Mouse (Mus musculus): ENCODE measurements around the gene Fbxw4.
"Not testable (repeated sequence)": the region's sequence is repeated elsewhere in the genome, so short reads cannot be mapped to it uniquely, and the experiment has no call there.

Gene Fbxw4

DNA sequence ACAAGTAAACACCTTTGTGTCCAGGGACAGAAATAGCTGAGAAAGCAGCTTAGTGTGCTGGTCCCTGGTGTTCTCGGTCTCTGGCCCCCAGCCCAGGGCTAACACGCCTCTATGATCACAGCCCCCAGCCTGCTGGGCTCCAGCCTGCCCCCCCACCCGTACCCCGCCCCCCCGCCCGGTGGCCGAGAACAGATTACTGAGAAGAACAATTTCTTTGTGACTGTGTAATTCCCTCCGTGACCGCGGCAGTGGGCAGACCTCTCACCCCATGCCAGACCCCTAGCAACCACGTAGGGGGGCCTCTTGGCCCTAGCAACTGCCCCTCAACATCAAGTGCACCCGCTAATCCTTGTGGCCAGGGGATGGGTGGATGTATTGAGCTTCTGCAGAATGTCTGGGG lies 79.9 kb downstream of the Fbxw4 start:
- DNase-seq (ENCODE audit: low read depth, low spot score): no peak

DNA sequence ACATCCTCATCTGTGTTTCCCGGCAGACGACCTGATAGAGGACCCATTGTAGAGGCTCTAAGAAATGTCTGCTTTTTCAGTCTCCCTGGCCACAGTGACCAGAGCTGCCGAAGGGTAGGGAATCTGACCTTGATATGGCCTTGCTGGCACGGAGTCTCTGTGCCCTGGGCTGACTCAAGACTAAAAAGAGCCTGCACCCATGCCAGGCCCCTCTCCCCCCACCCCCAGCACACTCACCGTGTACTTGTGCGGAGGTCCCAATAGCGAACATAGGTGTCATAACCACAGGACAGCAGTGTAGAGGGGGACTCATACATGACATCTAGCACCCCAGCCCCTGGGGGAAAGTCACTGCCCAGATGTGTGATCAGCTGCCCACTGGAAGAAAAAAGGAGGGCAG lies 80.7 kb downstream of the Fbxw4 start:
- DNase-seq (ENCODE audit: low read depth, low spot score): no peak

- peak; percentile 45 for DNase-seq (ENCODE audit: low read depth, low spot score)
Measured at GRCm38 (mm10) chr19:45578976-45579375, 81.1 kb downstream of the Fbxw4 start.

DNA sequence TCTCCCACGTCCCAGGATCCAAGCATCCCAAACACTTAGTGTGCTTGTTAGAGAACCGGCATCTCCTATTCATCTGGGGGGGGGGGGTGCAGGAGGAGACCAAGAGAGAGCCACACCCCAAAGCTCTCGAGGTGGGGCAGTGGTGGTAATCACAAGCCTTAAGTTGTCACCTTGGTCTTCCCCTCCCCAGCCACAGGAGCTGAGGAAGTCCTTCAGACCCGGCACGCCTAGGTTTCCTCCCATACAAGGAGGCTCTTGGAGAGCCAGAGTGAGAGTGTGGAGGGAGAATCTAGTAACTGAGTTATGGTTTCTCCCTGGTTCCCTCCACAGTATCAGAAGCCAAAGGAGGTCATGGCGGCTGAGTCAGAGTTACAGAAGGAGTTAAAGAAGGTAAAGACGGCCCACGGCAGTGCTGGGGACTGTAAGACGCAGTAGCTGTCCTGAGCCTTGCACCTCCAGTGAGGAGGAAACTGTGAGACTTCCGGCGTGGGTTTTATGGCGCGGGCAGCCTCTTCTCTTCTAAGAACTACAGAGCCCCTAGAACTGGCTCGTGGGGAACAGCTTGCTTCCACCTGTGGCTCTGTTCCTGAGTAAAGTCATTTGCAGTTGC lies 82.9 kb downstream of the Fbxw4 start:
- DNase-seq (ENCODE audit: low read depth, low spot score): no peak

DNA sequence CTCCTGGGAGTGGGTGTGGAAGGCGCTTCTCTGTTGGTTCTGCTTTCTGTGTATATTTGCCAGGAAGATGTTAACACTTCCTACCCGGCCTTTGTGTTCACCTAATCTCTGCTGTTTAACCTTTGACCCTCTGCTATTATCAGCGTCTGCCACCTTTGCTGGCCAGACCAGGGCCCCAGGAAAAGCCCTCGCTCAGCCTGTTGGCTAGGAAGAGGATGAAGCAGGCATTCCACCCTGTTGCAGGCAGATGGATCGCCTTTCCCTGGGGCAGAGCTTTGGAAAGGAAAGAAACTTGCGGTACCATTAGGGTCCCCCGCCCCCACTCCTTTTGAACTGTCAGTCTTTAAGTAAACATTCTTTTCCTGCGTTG lies 84.5 kb downstream of the Fbxw4 start:
- no peak for DNase-seq (ENCODE audit: low read depth, low spot score)

DNA sequence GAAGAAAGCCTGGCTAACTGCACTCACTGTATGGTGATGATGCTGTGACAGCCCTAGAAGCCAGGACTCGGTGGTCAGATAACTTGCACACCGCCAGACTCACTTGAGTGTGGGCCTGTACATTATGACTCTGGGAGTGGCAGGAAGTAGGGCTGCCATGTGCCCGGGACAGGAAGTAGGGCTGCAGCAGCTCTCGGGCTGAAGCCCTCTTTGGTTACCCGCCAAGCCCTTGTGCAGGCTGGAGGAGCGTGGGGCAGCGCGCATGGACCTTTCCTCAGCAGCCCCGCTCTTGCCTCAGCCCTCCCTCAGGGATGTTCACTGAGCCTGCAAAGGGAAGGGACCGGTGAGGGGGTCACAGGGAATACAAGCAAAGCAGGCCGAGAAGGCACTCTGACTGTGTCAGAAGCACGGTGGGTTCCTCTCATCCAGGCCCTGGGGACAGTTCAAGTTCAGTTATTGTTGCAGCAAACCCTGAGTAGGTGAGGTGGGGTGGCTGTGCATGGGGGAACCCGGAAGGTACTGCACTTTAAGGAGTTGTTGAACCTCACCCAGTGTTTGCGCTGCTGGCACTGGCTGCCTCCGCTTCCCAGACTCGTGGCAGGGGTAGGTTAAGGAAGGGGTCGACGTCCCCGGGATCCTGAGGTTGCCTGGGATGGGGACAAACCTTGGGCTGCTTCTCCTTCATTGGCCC lies 85.0 kb downstream of the Fbxw4 start:
- DNase-seq (ENCODE audit: low read depth, low spot score): no peak

- DNase-seq (ENCODE audit: low read depth, low spot score): no peak
Measured at GRCm38 (mm10) chr19:45574339-45574898, 85.7 kb downstream of the Fbxw4 start.

- DNase-seq (ENCODE audit: low read depth, low spot score): peak; percentile 62
Measured at GRCm38 (mm10) chr19:45573861-45574267, 86.2 kb downstream of the Fbxw4 start.

- no peak for DNase-seq (ENCODE audit: low read depth, low spot score)
Measured at GRCm38 (mm10) chr19:45573033-45573432, 87.1 kb downstream of the Fbxw4 start.

- no peak for DNase-seq (ENCODE audit: low read depth, low spot score)
Measured at GRCm38 (mm10) chr19:45567367-45567766, 92.7 kb downstream of the Fbxw4 start.

DNA sequence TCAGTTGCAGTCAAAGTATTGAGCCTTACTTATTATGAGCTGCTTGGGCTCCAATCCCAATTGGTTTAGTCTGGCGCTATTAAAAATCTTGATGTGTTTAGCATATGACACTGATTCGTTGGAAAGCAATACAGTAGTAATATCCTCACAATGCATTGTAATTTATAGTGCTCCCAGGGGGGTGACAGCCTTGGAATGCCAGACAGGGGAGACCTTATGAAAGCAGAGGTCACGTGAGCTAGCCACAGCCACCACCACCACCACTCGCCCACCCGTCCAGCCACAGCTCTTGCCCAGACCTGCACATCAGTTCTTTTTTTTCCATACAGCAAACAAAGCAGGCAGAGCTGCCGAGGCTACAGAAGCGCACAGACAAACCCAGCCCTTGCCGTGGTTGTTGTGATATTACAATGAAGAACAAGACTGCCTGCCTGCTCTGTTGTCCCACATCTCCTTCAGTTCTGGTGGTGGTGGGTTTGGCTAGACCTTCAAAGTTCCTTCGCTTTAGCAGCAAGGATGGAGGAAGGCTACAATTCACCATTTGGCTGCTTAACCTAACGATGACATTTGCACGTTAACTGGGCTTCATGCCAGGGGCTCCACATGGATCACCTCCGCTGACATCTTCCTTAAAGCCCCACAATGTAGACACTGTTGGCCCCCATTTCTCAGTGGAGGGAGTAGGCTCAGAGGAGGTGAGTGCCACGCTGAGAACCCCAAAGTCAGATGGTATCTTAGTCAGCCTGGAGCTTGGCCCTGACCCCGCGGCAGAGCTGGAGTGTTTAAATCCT lies 94.0 kb downstream of the Fbxw4 start:
- DNase-seq (ENCODE audit: low read depth, low spot score): no peak

DNA sequence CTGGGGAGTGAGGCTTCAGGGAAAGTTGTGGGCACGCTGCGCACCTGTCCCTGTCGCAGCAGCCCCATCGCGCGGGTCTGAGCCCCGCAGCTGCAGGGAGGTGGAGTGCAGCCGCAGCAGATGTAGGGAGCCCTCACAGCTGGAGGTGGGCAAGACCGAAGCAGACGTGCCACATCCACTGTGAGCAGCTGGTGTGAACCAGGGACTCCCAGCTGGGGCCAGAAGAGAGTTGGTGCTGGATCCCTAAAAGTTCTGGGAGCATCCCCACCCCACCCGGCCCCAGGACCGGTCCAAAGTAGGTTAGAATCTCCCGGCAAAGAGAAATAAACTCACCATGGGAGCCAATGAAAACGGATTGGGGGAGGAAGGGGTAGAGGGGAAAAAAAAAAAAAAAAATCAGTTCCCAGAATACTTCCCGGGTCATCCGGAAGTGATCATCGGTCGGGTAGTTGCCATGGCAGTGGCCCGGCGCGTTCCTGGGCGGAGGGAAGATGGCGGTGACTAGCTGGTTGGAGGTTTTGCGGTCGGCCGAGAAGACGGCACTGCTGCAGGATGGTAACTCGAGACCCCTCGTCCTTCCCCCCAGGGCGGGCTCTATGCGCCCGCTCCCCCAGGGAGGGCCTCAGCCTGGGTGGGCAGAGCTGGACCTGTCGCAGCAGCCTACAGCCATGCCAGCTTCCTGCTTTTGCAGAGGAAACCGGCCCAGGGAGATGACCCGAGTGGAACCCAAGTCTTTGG lies 99.8 kb downstream of the Fbxw4 start, which contains the start of the genes Poll and Gm17018:
Gene Poll (minus strand): TSS at position 379 of the 738 bp plus-strand sequence.
Gene Gm17018 (plus strand): TSS at position 463 of the 738 bp plus-strand sequence.
- peak; percentile 77 for DNase-seq (ENCODE audit: low read depth, low spot score)

GRCm38 (mm10) chr19:45554136-45554535 lies 106.0 kb downstream of the Fbxw4 start:
- no peak for DNase-seq (ENCODE audit: low read depth, low spot score)

GRCm38 (mm10) chr19:45552187-45552586 lies 107.9 kb downstream of the Fbxw4 start:
- DNase-seq (ENCODE audit: low read depth, low spot score): no peak

DNA sequence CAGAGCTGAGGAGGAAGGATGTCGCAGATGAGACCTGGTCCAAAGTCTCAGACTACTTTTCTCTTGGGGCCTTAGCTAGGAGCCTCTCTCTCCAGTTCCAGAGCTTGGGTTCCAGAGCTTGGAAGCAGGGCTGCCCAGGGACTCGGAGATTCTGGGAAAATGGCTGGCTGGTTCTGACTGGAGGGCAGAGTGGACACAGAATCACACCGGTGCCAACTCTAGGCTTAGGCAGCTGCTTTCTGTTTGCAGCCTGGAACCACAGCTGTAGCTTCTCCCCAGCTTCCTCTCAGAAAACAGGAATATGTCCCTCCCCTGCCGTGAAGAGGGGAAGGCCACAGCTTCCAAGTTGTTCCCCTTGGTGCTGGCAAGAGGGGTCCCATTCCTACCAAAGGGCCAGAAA lies 110.2 kb downstream of the Fbxw4 start:
- DNase-seq (ENCODE audit: low read depth, low spot score): no peak

DNA sequence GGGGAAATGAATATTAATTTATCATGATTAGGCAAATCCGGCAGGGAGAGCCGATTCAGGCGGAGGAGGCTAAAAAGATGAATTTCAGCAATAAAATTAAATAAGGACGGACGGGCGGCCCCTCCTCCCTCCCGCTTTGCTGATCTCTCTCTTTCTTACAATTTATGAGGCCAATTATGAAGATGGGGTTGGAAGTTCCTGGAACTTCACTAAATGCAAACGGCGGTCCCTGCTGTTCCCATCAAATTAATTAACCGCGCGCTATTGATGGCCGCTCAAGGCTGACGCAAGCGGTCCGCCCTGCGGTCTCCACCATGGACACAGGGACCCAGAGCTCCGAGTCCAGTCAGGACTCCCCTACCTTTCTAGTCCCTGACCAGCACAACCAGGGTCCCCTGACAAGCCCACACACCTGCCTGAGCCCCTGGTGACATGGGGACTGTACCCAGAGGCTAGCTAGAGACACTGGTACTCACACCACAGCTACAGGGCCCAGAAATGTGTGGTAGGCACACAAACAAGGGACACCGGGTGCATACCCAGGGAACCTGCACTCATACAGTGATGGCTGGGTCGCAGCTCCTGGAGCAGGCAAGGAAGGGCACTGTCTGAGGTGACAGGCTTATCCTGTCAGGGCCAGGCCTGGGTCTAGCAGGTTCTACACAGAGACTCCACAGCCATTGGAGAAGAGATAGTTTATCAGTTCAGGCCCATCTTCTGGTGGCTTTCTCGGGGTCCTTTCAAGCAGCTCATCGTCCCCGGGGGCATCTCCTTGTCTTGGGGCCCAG lies 110.8 kb downstream of the Fbxw4 start:
- DNase-seq (ENCODE audit: low read depth, low spot score): no peak

GRCm38 (mm10) chr19:45548196-45548595 lies 111.9 kb downstream of the Fbxw4 start:
- DNase-seq (ENCODE audit: low read depth, low spot score): not testable (repeated sequence)

GRCm38 (mm10) chr19:45544925-45545321 lies 115.2 kb downstream of the Fbxw4 start:
- peak; percentile 76 for DNase-seq (ENCODE audit: low read depth, low spot score)

DNA sequence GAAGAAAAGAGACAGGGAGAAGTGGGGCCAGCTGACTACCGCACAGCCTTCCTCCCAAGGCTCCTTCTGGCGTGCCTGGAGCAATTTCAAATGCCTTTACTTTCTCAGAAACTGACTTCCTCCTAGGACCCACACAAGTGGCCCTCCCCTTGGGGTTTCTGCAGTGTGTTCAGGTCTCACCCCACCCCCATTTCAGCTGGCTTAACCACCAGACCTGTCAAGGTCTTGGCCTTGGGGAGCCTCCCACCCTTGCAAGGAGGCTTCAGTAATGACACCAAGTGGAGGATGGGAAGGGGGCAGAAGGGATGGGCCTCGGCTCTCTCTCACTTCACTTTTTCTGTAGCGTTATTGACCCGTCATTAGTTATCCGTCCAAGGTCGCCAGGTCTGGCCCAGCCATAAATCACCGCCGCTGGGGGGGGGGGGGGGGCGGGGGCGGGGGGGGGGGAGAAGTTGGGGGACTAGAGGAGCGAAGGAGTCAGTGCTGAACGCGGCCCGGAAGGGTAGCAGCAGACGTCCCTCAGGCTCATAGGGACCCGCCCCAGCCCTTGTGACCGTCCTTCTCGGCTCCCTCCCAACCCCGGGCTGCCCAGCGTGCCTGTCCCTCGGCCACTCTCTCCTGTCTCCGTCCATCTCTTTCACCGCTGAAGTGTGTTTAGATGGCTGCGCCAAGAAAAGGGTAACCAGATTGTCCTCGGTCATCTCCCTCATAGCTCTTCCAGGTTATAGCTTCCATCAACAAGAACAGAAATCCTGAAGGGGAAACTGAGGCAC lies 115.8 kb downstream of the Fbxw4 start:
- peak; percentile 67 for DNase-seq (ENCODE audit: low read depth, low spot score)

DNA sequence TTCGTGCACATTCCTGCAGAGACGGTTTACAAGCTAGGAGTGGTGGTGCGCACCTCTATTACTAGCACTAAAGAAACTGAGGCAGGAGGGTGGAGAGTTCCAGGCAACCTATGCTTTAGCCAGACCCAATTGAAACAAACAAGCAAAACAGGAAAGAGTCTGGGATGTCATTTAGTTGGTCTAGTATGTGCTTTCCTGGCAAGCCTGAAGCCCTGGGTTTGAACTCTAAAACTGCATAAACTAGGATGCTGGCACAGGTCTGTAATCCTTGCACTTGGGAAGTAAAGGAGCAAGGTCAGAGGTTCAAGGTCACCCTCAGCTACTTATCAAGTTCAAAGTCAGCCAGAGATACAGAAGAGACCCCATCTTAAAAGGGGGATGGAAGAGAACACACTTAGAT lies 118.1 kb downstream of the Fbxw4 start:
- DNase-seq (ENCODE audit: low read depth, low spot score): peak; percentile 39
